Mouse (Mus musculus) lung, postnatal 0 days (tissue): ENCODE measurements around the gene 4931428F04Rik.

Source experiments
- CTCF ChIP-seq: IDR thresholded peaks from 2 replicates; pipeline ENCODE4 v1.5.1; 2016; ENCODE audit warnings: antibody characterized with exemption, mild to moderate bottlenecking
- EP300 ChIP-seq: IDR thresholded peaks from 2 replicates; pipeline ENCODE4 v1.6.1; 2016; ENCODE audit warnings: antibody characterized with exemption, mild to moderate bottlenecking, control low read depth

GRCm38 (mm10) chr8:105292471-105292870 lies 2.8 kb upstream of the 4931428F04Rik start:
- TF ChIP-seq CTCF = no peak
- TF ChIP-seq EP300 = no peak
